Mouse (Mus musculus): Measurements from ENCODE around the gene Akap13. TPM values are rescaled to one million over a fixed set of nuclear protein-coding genes. Genes with fewer than 3 reads are reported as not detected.

The Akap13 gene
- polyA plus RNA-seq, 1 experiment from 2014 or later, result 12.0 TPM

DNA sequence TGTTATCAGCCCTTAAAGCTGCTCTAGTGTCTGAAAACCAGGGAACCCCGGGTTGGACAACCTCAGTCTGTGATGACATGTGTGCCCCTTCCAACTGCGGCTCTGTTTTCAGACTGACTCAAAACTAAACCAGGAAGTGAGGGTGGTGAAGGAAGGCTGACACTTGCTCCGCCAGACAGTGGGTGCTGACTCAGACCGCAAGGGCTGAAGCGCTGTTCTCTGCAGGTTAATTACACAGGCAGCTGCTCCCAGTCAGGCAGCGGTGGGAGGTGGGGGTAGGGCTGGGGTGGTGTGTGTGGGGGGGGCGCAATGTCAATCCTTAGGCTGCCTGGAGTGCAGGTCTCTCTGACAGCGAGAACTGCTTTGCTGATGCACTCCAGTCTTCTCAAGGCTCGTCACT, 341.1 kb downstream of the Akap13 start:
- no peaks in the 10 kb centered on the region for H3K4me1 ChIP-seq (replicated peaks; ENCODE audit: control insufficient read depth, insufficient read depth, low read length)
- H3K27ac ChIP-seq (ENCODE audit: low read length), result no peak overlapping the region
- no peak overlapping the region for H3K4me2 ChIP-seq (ENCODE audit: low read length)
- no peaks in the 10 kb centered on the region for H3K36me3 ChIP-seq (ENCODE audit: control insufficient read depth, insufficient read depth)
- 38% methylated on average over 9 of the region's 9 CpGs for WGBS
- no peak overlapping the region for H3K9ac ChIP-seq (replicated peaks; ENCODE audit: low read depth, low read length)
- H3K9me3 ChIP-seq (ENCODE audit: control insufficient read depth, low read length), result no peaks in the 10 kb centered on the region
- no peaks in the 10 kb centered on the region for H3K27me3 ChIP-seq (replicated peaks; ENCODE audit: control insufficient read depth, insufficient read depth, low read length)
- H3K4me3 ChIP-seq (replicated peaks; ENCODE audit: low read length), result no peak overlapping the region
- no peak for ATAC-seq

DNA sequence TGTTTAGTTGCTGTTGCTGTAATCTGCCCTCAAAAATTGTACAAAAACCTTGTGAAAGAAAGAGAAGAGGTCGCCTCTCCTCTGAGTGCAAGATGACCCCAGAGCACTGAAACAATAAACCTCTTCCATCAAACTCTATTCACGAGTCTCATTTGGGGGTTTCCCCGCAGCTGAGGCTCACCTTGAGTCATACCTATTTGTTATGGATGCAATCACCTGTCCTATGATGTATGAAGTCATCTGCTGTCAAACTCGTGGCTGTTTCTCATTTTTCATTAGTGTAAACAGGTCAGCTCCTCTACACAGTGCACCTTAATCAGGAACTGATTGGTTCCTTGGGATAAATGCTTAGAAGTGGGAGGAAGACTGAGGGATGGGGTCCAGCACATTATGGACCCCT, 345.2 kb downstream of the Akap13 start:
- no peak overlapping the region for H3K4me3 ChIP-seq (replicated peaks; ENCODE audit: low read length)
- no peak overlapping the region for H3K4me2 ChIP-seq (ENCODE audit: low read length)
- no peak for ATAC-seq
- H3K27me3 ChIP-seq (replicated peaks; ENCODE audit: control insufficient read depth, insufficient read depth, low read length), result no peaks in the 10 kb centered on the region
- H3K9ac ChIP-seq (replicated peaks; ENCODE audit: low read depth, low read length), result no peak overlapping the region
- H3K9me3 ChIP-seq (ENCODE audit: control insufficient read depth, low read length), result no peaks in the 10 kb centered on the region
- WGBS, result 79% methylated on average over 4 of the region's 4 CpGs
- H3K4me1 ChIP-seq (replicated peaks; ENCODE audit: control insufficient read depth, insufficient read depth, low read length), result no peaks in the 10 kb centered on the region
- no peak overlapping the region for H3K27ac ChIP-seq (ENCODE audit: low read length)
- H3K36me3 ChIP-seq (ENCODE audit: control insufficient read depth, insufficient read depth), result no peaks in the 10 kb centered on the region

DNA sequence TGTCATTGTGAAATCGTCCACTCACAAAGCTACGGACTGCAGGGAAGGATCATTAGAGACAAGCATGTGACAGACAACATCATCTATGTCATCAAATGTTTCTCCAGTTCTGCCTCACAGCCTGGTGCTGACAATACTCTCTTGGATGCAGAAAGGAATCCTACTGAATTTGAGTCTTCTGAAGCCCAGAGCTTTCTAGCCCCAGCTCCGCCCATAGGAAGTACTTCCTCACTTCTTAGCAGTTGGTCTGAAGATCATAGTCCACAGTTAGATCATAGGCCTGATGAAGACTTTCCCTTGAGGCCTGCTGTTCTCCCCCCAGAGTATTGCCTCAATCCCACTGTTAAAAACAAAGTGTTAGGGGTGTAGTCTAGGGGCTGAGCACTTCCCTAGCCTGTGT, 345.7 kb downstream of the Akap13 start:
- Histone ChIP-seq H3K4me1 (replicated peaks; ENCODE audit: control insufficient read depth, insufficient read depth, low read length) (no peaks in the 10 kb centered on the region), H3K9ac (replicated peaks; ENCODE audit: low read depth, low read length) (no peak overlapping the region), H3K4me3 (replicated peaks; ENCODE audit: low read length) (no peak overlapping the region), H3K27ac (ENCODE audit: low read length) (no peak overlapping the region), H3K9me3 (ENCODE audit: control insufficient read depth, low read length) (no peaks in the 10 kb centered on the region), H3K4me2 (ENCODE audit: low read length) (no peak overlapping the region), H3K36me3 (ENCODE audit: control insufficient read depth, insufficient read depth) (no peaks in the 10 kb centered on the region), H3K27me3 (replicated peaks; ENCODE audit: control insufficient read depth, insufficient read depth, low read length) (no peaks in the 10 kb centered on the region)
- WGBS, result 92% methylated on average over 3 of the region's 3 CpGs
- no peak for ATAC-seq

DNA sequence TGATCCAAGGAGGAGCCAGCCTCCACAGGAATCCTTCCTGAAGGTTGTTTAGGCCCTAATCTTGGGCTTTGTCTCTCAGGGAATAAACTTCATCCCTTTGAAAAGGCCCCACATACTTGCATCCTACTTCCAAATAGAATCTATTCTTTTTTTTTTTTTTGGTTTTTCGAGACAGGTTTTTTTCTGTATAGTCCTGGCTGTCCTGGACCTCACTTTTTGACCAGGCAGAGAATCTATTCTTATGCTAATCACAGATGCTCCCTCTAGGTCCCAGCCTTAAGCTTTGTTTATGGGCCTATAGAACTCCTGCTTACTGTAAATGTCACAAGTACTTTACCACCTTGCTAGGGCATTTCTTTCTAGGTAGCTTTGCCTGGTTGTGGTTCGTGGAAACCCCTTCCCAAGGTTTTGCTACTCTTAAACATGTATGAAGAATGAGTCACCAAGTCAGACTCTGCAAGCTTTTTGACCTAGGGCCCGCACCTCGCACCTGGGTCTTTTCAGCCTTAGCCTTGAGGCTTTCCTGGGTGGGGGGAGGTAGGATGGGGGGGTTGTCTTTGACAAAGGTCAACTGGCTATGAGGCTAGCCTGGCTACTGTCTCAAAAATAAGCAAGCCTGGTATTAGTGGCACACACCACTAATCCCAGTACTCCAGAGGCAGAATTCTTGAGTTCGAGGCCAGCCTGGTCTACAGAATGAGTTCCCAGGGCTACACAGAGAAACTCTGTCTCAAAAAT, 346.5 kb downstream of the Akap13 start:
- no peak overlapping the region for H3K4me3 ChIP-seq (replicated peaks; ENCODE audit: low read length)
- no peaks in the 10 kb centered on the region for H3K36me3 ChIP-seq (ENCODE audit: control insufficient read depth, insufficient read depth)
- no peak overlapping the region for H3K9ac ChIP-seq (replicated peaks; ENCODE audit: low read depth, low read length)
- no peak overlapping the region for H3K27ac ChIP-seq (ENCODE audit: low read length)
- no peak overlapping the region for H3K4me2 ChIP-seq (ENCODE audit: low read length)
- no peaks in the 10 kb centered on the region for H3K9me3 ChIP-seq (ENCODE audit: control insufficient read depth, low read length)
- 86% methylated on average over 5 of the region's 5 CpGs for WGBS
- peaks cover 4% of the 10 kb centered on the region; the same call in 1 of the 2 replicates for H3K4me1 ChIP-seq (replicated peaks; ENCODE audit: control insufficient read depth, insufficient read depth, low read length)
- ATAC-seq, result no peak
- no peaks in the 10 kb centered on the region for H3K27me3 ChIP-seq (replicated peaks; ENCODE audit: control insufficient read depth, insufficient read depth, low read length)

DNA sequence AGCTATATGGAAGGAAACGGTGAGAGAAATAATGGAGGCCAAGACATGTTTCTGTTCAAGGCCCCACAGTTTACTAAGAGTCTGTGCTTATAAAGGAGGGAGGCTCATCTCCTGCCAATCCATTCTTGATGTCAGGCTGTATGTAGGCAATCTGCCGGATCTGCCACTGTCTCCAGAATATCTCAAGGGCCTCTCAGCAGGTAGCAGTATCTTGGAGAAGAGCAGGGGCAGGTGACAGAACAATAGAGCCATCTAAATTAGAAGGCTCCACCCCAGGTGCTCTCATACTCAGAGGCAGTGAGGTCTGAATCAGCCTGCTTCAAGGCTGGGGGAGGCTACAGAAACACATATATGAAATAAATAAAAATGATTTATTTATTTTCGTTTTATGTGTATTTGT, 347.6 kb downstream of the Akap13 start:
- no peak for ATAC-seq
- H3K27ac ChIP-seq (ENCODE audit: low read length), result no peak overlapping the region
- 71% methylated on average over 3 of the region's 3 CpGs for WGBS
- no peaks in the 10 kb centered on the region for H3K36me3 ChIP-seq (ENCODE audit: control insufficient read depth, insufficient read depth)
- no peak overlapping the region for H3K4me2 ChIP-seq (ENCODE audit: low read length)
- no peak overlapping the region for H3K9ac ChIP-seq (replicated peaks; ENCODE audit: low read depth, low read length)
- no peaks in the 10 kb centered on the region for H3K27me3 ChIP-seq (replicated peaks; ENCODE audit: control insufficient read depth, insufficient read depth, low read length)
- H3K4me1 ChIP-seq (replicated peaks; ENCODE audit: control insufficient read depth, insufficient read depth, low read length), result peaks cover 5% of the 10 kb centered on the region; the same call in 1 of the 2 replicates
- H3K4me3 ChIP-seq (replicated peaks; ENCODE audit: low read length), result no peak overlapping the region
- H3K9me3 ChIP-seq (ENCODE audit: control insufficient read depth, low read length), result no peaks in the 10 kb centered on the region

Small RNA genes within 50 kb of the gene (microRNA-seq; reads per million reads assigned to microRNA genes)
- gene Gm23251, result not detected

Other genes with a start within 250 kb of the Akap13 start
- 12.8 and 14.0 TPM in 2 replicates for gene Sv2b, start 146.3 kb upstream of the Akap13 start, polyA plus RNA-seq (2015; fragmentation: Nextera tagmentation; extraction: Ambion mirVana)